Mouse (Mus musculus): ENCODE data around the gene Htr3a. TPM values are rescaled to one million over a fixed set of nuclear protein-coding genes. Genes with fewer than 3 reads are reported as not detected.

The Htr3a gene
- total RNA-seq, 2 experiments from 2014 or later: not detected

DNA sequence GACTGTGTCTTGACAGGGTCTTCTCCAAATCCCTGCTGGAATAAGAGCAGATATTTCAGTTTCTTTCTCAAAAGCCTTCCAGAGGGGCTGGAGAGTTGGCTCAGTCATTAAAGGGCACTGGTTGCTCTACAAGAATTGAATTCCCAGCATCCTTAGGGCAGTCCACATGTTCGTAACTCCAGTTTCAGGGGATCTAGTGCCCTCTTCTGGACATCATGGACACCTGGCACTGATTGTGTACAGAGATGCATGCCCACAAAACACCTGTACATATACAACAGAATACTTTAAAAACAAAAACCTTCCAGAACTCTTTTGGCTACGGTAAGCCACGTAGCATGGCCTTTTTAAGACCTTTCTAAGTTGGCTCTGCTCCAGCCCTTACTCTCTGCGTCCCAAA is 54.7 kb downstream of the Htr3a start:
- no peak for ATAC-seq (replicated peaks; ENCODE audit: low FRiP score, poor library complexity, severe bottlenecking)

DNA sequence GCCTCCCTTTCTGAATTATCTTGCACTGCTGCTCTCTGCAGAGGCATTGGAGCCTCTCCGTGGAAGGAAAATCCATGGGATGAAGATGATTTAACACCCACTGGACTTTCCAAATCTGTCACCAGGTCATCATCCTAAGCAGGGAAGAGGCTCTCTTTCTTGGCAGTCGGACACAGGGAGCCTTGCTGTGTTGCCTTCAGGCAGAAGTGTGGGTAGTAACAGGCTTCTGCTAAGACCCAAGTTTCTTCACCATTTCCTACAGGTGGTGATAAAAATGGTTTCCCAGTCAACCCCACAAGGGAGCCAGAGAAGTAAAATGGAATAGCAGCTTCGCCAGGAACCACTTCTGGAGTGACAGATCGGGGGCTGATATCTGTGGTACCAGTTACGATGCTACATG is 61.4 kb downstream of the Htr3a start:
- ATAC-seq (replicated peaks; ENCODE audit: low FRiP score, poor library complexity, severe bottlenecking): no peak

Other genes starting within 250 kb of the Htr3a start
- gene Zbtb16, start 74.9 kb downstream of the Htr3a start, total RNA-seq (2015; ENCODE audit: low replicate concordance): under 0.01 TPM in 1 of 2 replicates, not detected in the other
- 0.13 and 0.76 TPM in 2 replicates for gene Zbtb16, start 74.9 kb downstream of the Htr3a start, total RNA-seq (2017; ENCODE audit: low replicate concordance)
- gene Htr3b, start 53.9 kb upstream of the Htr3a start, total RNA-seq (2015; ENCODE audit: low replicate concordance): not detected in 2 replicates
- gene Htr3b, start 53.9 kb upstream of the Htr3a start, total RNA-seq (2017; ENCODE audit: low replicate concordance): not detected in 2 replicates
- gene Usp28, start 74.3 kb upstream of the Htr3a start, total RNA-seq (2015; ENCODE audit: low replicate concordance): 1.8 and 11.3 TPM in 2 replicates
- gene Usp28, start 74.3 kb upstream of the Htr3a start, total RNA-seq (2017; ENCODE audit: low replicate concordance): 0.76 and 0.90 TPM in 2 replicates
- gene Zw10, start 144.5 kb upstream of the Htr3a start, total RNA-seq (2015; ENCODE audit: low replicate concordance): 71.0 and 75.0 TPM in 2 replicates
- gene Zw10, start 144.5 kb upstream of the Htr3a start, total RNA-seq (2017; ENCODE audit: low replicate concordance): 70.2 and 90.1 TPM in 2 replicates
- gene Tmprss5, start 170.2 kb upstream of the Htr3a start, total RNA-seq (2015; ENCODE audit: low replicate concordance): not detected in 2 replicates
- gene Tmprss5, start 170.2 kb upstream of the Htr3a start, total RNA-seq (2017; ENCODE audit: low replicate concordance): not detected in 2 replicates